Mouse (Mus musculus) CD4-positive naive resting alpha-beta T cell, adult 57 days (primary cell): ENCODE measurements around the gene Cish. TPM values are rescaled to one million over a fixed set of nuclear protein-coding genes. Genes with fewer than 3 reads are reported as not detected.

Source experiments
- total RNA-seq: library from RNA; stranded (reverse); gene quantifications from one replicate; pipeline ENCODE4 v1.2.4, GENCODE M21; 2023

The Cish gene
- 34.2 TPM for total RNA-seq

GRCm38 (mm10) chr9:107296016-107296040 lies at the start of gene Cish:
TSS of gene Cish (plus strand) at chr9:107296026.

GRCm38 (mm10) chr9:107289211-107290076 lies 6.4 kb upstream of the Cish start, which contains the start of gene Mapkapk3:
TSS of gene Mapkapk3 (minus strand) at chr9:107289877.

DNA sequence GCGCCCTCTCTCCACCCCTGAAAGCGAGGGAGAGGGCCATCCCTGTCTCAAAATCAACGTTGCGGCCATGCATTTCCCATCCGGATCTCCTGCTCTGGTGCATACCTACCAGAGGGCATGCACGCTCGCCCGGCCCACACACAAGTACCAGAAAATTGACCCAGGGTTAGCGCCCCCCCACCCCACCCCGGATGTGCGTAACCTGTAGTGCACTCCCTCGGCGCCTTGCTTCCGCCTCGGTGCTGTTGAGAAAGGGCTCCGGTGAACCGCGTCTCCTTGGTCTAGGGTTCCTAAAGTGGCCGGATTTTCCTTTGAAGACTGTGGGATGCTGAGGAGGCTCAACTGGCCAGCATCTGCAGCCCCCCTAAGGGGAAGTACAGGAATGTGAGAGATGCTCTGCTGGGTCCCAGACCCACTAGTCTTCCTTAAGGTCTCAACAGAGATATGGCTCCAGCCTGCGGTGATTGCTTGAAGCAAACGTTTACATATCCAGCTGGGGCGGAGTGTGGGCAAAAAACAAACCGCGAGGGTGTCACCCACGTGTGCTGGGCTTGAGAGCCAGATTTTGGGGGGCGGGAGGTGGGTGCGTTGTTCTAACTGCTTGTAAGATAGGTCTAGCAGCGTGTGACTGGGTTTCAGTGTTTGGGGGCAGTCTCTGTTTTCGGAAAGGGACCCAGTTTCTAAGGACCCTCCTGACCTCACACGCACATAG lies 42.5 kb downstream of the Cish start, which contains the start of gene Hemk1:
Hemk1 (minus strand) TSS at position 179 of the 712 bp plus-strand sequence.

DNA sequence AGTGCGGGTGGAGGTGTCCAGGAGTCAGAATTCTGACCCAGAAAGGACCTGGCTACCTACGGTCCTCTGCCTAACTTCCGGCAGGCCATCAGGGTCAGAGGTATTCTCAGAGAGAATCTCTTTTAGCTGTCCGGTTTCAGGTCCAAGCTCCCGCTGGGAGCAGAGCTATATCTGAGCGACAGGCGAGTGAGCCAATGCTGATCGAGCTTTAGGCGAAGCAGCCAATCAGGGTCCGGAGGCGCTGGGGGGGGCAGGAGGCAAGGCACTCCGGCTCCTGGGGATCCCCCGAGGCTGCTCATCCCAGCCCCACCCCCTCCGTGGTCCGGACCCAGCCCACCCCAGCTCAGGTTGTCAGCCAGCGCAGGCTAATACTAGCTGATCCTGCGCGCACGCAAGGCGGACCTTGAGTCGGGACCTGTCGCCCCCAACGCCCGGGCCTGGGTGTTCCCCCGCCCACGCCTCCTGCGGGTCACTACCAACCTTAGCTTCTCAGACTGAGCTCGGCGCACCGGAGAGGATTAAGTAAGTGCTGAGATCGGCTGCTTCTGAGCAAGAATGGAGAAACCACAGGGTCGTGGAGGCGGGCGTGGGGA lies 44.5 kb downstream of the Cish start, which contains the start of gene 6430571L13Rik:
6430571L13Rik (plus strand) TSS at position 336 of the 593 bp plus-strand sequence.

Other genes starting within 250 kb of the Cish start
- not detected for gene Dock3, start 64.1 kb upstream of the Cish start, total RNA-seq
- 68.0 TPM for gene Mapkapk3, start 6.1 kb upstream of the Cish start, total RNA-seq
- 10.0 TPM for gene Hemk1, start 42.3 kb downstream of the Cish start, total RNA-seq
- gene 6430571L13Rik, start 44.6 kb downstream of the Cish start, total RNA-seq: 0.65 TPM
- gene Cacna2d2, start 103.6 kb downstream of the Cish start, total RNA-seq: 3.4 TPM
- gene Tmem115, start 237.9 kb downstream of the Cish start, total RNA-seq: 28.2 TPM
- gene Cyb561d2, start 246.2 kb downstream of the Cish start, total RNA-seq: 14.7 TPM
- 28.5 TPM for gene Nprl2, start 246.2 kb downstream of the Cish start, total RNA-seq